Mouse (Mus musculus): ENCODE measurements around the gene Armc7. TPM values are rescaled to one million over a fixed set of nuclear protein-coding genes. Genes with fewer than 3 reads are reported as not detected.

The Armc7 gene
- 90.8 TPM for polyA plus RNA-seq (2017; shearing (Covaris generic))

GRCm38 (mm10) chr11:115475025-115475757 is at the start of gene Armc7:
TSS of gene Armc7 (plus strand) at chr11:115475667.

GRCm38 (mm10) chr11:115439906-115440595 is 35.4 kb upstream of the Armc7 start, which contains the start of gene Trim80:
TSS of gene Trim80 (plus strand) at chr11:115440545.

GRCm38 (mm10) chr11:115462243-115462891 is 13.1 kb upstream of the Armc7 start, which contains the start of gene Slc16a5:
TSS of gene Slc16a5 (plus strand) at chr11:115462474.

GRCm38 (mm10) chr11:115491356-115492083 is 16.1 kb downstream of the Armc7 start, which contains the start of gene Nt5c:
TSS of gene Nt5c (minus strand) at chr11:115491862.

GRCm38 (mm10) chr11:115514238-115514663 is 38.8 kb downstream of the Armc7 start, which contains the start of gene Jpt1:
TSS of gene Jpt1 (minus strand) at chr11:115514387.

GRCm38 (mm10) chr11:115536038-115536681 is 60.7 kb downstream of the Armc7 start, which contains the start of gene Sumo2:
TSS of gene Sumo2 (minus strand) at chr11:115536276.

Other genes starting within 250 kb of the Armc7 start
- gene Grin2c, start 208.4 kb upstream of the Armc7 start, polyA plus RNA-seq (2017; shearing (Covaris generic)) = not detected
- gene Fdxr, start 198.6 kb upstream of the Armc7 start, polyA plus RNA-seq (2017; shearing (Covaris generic)) = 37.9 TPM
- gene Fads6, start 178.0 kb upstream of the Armc7 start, polyA plus RNA-seq (2017; shearing (Covaris generic)) = 1.2 TPM
- not detected for gene Otop2, start 168.5 kb upstream of the Armc7 start, polyA plus RNA-seq (2017; shearing (Covaris generic))
- gene Ush1g, start 153.6 kb upstream of the Armc7 start, polyA plus RNA-seq (2017; shearing (Covaris generic)) = not detected
- gene Otop3, start 140.9 kb upstream of the Armc7 start, polyA plus RNA-seq (2017; shearing (Covaris generic)) = not detected
- gene Hid1, start 107.9 kb upstream of the Armc7 start, polyA plus RNA-seq (2017; shearing (Covaris generic)) = 3.7 TPM
- not detected for gene Cdr2l, start 93.8 kb upstream of the Armc7 start, polyA plus RNA-seq (2017; shearing (Covaris generic))
- 163 TPM for gene Mrpl58, start 71.9 kb upstream of the Armc7 start, polyA plus RNA-seq (2017; shearing (Covaris generic))
- 739 TPM for gene Atp5h, start 55.7 kb upstream of the Armc7 start, polyA plus RNA-seq (2017; shearing (Covaris generic))
- 3.2 TPM for gene Kctd2, start 55.5 kb upstream of the Armc7 start, polyA plus RNA-seq (2017; shearing (Covaris generic))
- gene Trim80, start 35.1 kb upstream of the Armc7 start, polyA plus RNA-seq (2017; shearing (Covaris generic)) = 0.13 TPM
- gene Slc16a5, start 13.2 kb upstream of the Armc7 start, polyA plus RNA-seq (2017; shearing (Covaris generic)) = 6.2 TPM
- gene Nt5c, start 16.2 kb downstream of the Armc7 start, polyA plus RNA-seq (2017; shearing (Covaris generic)) = 379 TPM
- 580 TPM for gene Jpt1, start 38.7 kb downstream of the Armc7 start, polyA plus RNA-seq (2017; shearing (Covaris generic))
- gene Sumo2, start 60.6 kb downstream of the Armc7 start, polyA plus RNA-seq (2017; shearing (Covaris generic)) = 787 TPM
- 81.5 TPM for gene Nup85, start 88.8 kb downstream of the Armc7 start, polyA plus RNA-seq (2017; shearing (Covaris generic))
- 61.6 TPM for gene Mrps7, start 128.3 kb downstream of the Armc7 start, polyA plus RNA-seq (2017; shearing (Covaris generic))
- 61.9 TPM for gene Gga3, start 128.4 kb downstream of the Armc7 start, polyA plus RNA-seq (2017; shearing (Covaris generic))
- gene Mif4gd, start 137.3 kb downstream of the Armc7 start, polyA plus RNA-seq (2017; shearing (Covaris generic)) = 204 TPM
- 76.3 TPM for gene Slc25a19, start 152.6 kb downstream of the Armc7 start, polyA plus RNA-seq (2017; shearing (Covaris generic))
- gene Grb2, start 232.9 kb downstream of the Armc7 start, polyA plus RNA-seq (2017; shearing (Covaris generic)) = 10.4 TPM

Data from activated CD4-positive, CD25-positive, alpha-beta regulatory T cell, adult 9 weeks (primary cell).